Mouse (Mus musculus) intestine, embryonic 14.5 days (tissue): ENCODE measurements around the gene Sh3bp1. TPM values are rescaled to one million over a fixed set of nuclear protein-coding genes. Genes with fewer than 3 reads are reported as not detected.

ENCODE experiments used
- ATAC-seq: fragments of 200-750 bp; cut with Nextera tagmentation; replicated peaks from 2 replicates; pipeline ENCODE4 v1.8.0; 2017; ENCODE audit warnings: low read depth, moderate number of reproducible peaks, moderate TSS enrichment, moderate library complexity; ENCODE audit not compliant: low FRiP score, low TSS enrichment
- DNase-seq: peaks from one replicate; pipeline ENCODE4 v3.0.0-alpha.2; 2018; ENCODE audit warnings: low spot score
- H3K27ac ChIP-seq: fragments of 300-500 bp; sonication (generic); 2 replicates; pipeline ENCODE4 v1.5.1; 2014; ENCODE audit warnings: low read depth, mild to moderate bottlenecking, control low read depth
- H3K27me3 ChIP-seq: fragments of 300-500 bp; sonication (generic); replicated peaks from 2 replicates; pipeline ENCODE4 v1.6.1; 2014; ENCODE audit warnings: low read length, control low read depth; ENCODE audit not compliant: control insufficient read depth, insufficient read depth
- H3K36me3 ChIP-seq: fragments of 300-500 bp; sonication (generic); 2 replicates; pipeline ENCODE4 v1.6.1; 2014; ENCODE audit warnings: low read length, control low read depth; ENCODE audit not compliant: control insufficient read depth, insufficient read depth
- H3K4me1 ChIP-seq: fragments of 300-500 bp; sonication (generic); replicated peaks from 2 replicates; pipeline ENCODE4 v1.6.1; 2014; ENCODE audit warnings: low read length, control low read depth, mixed read lengths; ENCODE audit not compliant: control insufficient read depth, insufficient read depth
- H3K4me2 ChIP-seq: fragments of 300-500 bp; sonication (generic); 2 replicates; pipeline ENCODE4 v1.6.1; 2014; ENCODE audit warnings: low read length
- H3K4me3 ChIP-seq: fragments of 300-500 bp; sonication (generic); 2 replicates; pipeline ENCODE4 v1.5.1; 2014; ENCODE audit warnings: low read depth, low read length, control low read depth, mixed read lengths
- H3K9ac ChIP-seq: fragments of 300-500 bp; sonication (generic); 2 replicates; pipeline ENCODE4 v1.6.1; 2014; ENCODE audit warnings: mild to moderate bottlenecking, low read length
- H3K9me3 ChIP-seq: fragments of 300-500 bp; sonication (generic); 2 replicates; pipeline ENCODE4 v1.6.1; 2016; ENCODE audit warnings: low read length, control low read depth; ENCODE audit not compliant: control insufficient read depth
- WGBS: fragments of 180-500 bp; shearing (Covaris S2); extraction: QIAGEN DNeasy Blood & Tissue Kit; methylation state at CpG from one replicate; pipeline ENCODE4 v1.1.7; 2014; 5-methylcytosine and 5-hydroxymethylcytosine counted together
- polyA plus RNA-seq: library from polyadenylated mRNA; unstranded; fragments of >200 nt; fragmentation: Nextera tagmentation; extraction: Ambion mirVana; gene quantifications from 2 replicates; pipeline ENCODE4 v1.2.1, GENCODE M21; 2014

Gene Sh3bp1
- polyA plus RNA-seq, 1 experiment from 2014 or later: 30.2 TPM

DNA sequence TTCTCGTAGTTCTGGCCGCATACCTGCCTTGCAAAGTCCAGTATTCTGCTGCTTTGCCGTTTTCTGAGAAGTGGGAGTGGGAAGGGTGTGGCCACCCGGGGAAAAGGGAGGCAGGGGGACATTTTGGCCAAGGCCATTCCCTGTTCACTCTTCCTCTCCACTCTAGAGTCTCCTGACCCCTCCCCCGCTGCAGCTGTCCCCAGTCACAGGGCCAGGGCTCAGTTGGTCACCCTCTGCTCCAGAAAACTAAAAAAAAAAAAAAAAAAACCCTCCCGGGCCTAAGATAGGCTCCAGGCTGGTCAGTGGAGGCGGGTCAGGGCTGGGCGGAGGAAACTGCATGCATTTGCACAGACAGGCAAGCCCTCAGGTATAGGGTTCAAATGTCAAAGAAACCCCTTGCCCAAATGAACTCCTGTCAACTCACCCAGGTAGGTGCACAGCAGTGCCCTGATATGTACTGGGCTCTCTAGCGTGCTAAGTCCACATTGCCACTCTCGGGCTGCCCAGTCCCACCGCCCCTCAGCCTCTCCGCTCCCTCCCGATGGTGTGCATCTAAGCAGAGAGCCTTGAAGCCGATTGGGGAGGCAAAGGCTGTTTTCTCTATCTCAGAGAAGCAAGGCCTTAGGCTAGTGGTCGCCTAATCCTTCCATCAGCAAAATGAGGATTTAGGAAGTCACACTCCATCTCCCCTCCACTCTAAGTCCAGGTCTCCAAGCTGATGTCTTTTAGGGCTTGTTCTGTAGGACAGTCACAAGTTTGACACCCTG, 27.6 kb downstream of the Sh3bp1 start:
- peak overlapping the region; percentile 61 for H3K9ac ChIP-seq
- peak overlapping the region; percentile 92 for H3K4me2 ChIP-seq
- no peak for ATAC-seq
- peak; percentile 64 for DNase-seq
- WGBS: 16% methylated on average over 15 of the region's 15 CpGs
- peaks cover 16% of the 10 kb centered on the region for H3K36me3 ChIP-seq
- H3K4me3 ChIP-seq: peak overlapping the region; percentile 64
- no peaks in the 10 kb centered on the region for H3K27me3 ChIP-seq
- peak overlapping the region; percentile 94 for H3K27ac ChIP-seq
- peaks cover 23% of the 10 kb centered on the region for H3K4me1 ChIP-seq
- no peaks in the 10 kb centered on the region for H3K9me3 ChIP-seq

- peak; percentile 59 for ATAC-seq
- Histone ChIP-seq H3K27me3 (no peaks in the 10 kb centered on the region), H3K4me1 (peaks cover 23% of the 10 kb centered on the region), H3K4me3 (peak overlapping the region; percentile 64), H3K4me2 (peak overlapping the region; percentile 92), H3K36me3 (peaks cover 16% of the 10 kb centered on the region), H3K27ac (peak overlapping the region; percentile 94), H3K9ac (peak overlapping the region; percentile 61), H3K9me3 (no peaks in the 10 kb centered on the region)
- under 1% methylated on average over 35 of the region's 35 CpGs for WGBS
- peak; percentile 88 for DNase-seq
Measured at GRCm38 (mm10) chr15:78927788-78928457, 28.4 kb downstream of the Sh3bp1 start.

DNA sequence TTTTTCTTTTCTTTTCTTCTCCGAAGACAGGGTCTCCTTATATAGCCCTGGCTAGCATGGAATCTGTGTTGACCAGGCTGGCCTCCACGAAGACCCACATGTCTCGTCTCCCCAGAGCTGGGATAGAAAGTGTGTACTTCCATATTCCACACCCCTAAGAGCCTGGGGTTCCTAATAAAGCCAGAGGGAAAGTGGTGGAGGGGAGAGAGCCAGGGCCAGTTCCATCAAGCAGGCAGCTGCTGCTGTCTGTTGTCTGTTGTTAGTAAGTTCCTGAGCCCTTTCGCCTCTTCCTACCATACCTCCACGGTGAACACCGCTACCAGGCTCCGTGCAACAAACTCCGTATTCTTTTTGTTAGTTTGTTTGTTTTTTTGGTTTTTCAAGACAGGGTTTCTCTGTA, 29.0 kb downstream of the Sh3bp1 start:
- 44% methylated on average over 8 of the region's 8 CpGs for WGBS
- ATAC-seq (peak; percentile 5; the same call in 1 of the 2 replicates), DNase-seq (no peak)
- Histone ChIP-seq H3K9me3 (no peaks in the 10 kb centered on the region), H3K4me1 (peaks cover 23% of the 10 kb centered on the region), H3K4me2 (peak overlapping the region; percentile 92), H3K27me3 (no peaks in the 10 kb centered on the region), H3K4me3 (peak overlapping the region; percentile 64), H3K36me3 (peaks cover 16% of the 10 kb centered on the region), H3K27ac (peak overlapping the region; percentile 94; the same call in 1 of the 2 replicates), H3K9ac (peak overlapping the region; percentile 61; the same call in 1 of the 2 replicates)

DNA sequence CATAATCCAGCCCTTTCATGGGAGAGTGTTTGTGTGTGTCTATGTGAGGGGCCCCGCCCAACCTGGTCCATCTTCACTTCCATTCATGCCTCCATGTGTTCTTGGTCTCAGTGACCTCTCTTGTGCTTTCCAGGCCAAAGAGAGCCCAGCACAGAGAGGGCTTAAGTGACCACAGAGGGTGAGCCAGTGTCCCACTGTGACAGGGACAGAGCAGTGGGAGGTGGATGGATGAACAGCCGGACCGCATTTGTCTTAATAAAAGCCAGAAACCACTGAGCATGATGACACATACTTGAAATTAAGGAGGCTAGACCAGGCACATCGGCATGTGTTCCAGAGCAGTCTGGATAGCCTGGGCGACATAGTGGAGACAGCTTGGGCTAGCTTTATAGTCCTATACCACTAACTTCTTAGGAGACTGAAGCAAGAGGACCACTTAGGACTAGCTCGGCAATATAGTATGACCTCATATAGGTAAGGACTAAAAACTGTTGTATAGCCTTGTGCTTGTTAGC, 30.7 kb downstream of the Sh3bp1 start:
- WGBS: 94% methylated on average over 6 of the region's 6 CpGs
- H3K4me3 ChIP-seq: no peak overlapping the region
- no peak overlapping the region for H3K27ac ChIP-seq
- ATAC-seq (no peak), DNase-seq (no peak)
- no peak overlapping the region for H3K4me2 ChIP-seq
- no peaks in the 10 kb centered on the region for H3K27me3 ChIP-seq
- peaks cover 20% of the 10 kb centered on the region for H3K4me1 ChIP-seq
- peaks cover 16% of the 10 kb centered on the region for H3K36me3 ChIP-seq
- H3K9ac ChIP-seq: no peak overlapping the region
- H3K9me3 ChIP-seq: no peaks in the 10 kb centered on the region

- no peak overlapping the region for H3K9ac ChIP-seq
- H3K4me3 ChIP-seq: no peak overlapping the region
- no peaks in the 10 kb centered on the region for H3K9me3 ChIP-seq
- no peak for DNase-seq
- H3K36me3 ChIP-seq: peaks cover 16% of the 10 kb centered on the region
- H3K27me3 ChIP-seq: no peaks in the 10 kb centered on the region
- 87% methylated on average over 7 of the region's 7 CpGs for WGBS
- no peak overlapping the region for H3K27ac ChIP-seq
- no peak for ATAC-seq
- no peak overlapping the region for H3K4me2 ChIP-seq
- H3K4me1 ChIP-seq: peaks cover 18% of the 10 kb centered on the region
Measured at GRCm38 (mm10) chr15:78930801-78931426, 31.3 kb downstream of the Sh3bp1 start.

- ATAC-seq (no peak), DNase-seq (peak; percentile 57)
- H3K27me3 ChIP-seq: no peaks in the 10 kb centered on the region
- no peak overlapping the region for H3K4me2 ChIP-seq
- WGBS: 23% methylated on average over 3 of the region's 3 CpGs
- no peaks in the 10 kb centered on the region for H3K9me3 ChIP-seq
- H3K9ac ChIP-seq: no peak overlapping the region
- H3K4me3 ChIP-seq: no peak overlapping the region
- H3K4me1 ChIP-seq: peaks cover 15% of the 10 kb centered on the region
- H3K27ac ChIP-seq: no peak overlapping the region
- H3K36me3 ChIP-seq: peaks cover 16% of the 10 kb centered on the region
Measured at GRCm38 (mm10) chr15:78931577-78931976, 32.0 kb downstream of the Sh3bp1 start.

DNA sequence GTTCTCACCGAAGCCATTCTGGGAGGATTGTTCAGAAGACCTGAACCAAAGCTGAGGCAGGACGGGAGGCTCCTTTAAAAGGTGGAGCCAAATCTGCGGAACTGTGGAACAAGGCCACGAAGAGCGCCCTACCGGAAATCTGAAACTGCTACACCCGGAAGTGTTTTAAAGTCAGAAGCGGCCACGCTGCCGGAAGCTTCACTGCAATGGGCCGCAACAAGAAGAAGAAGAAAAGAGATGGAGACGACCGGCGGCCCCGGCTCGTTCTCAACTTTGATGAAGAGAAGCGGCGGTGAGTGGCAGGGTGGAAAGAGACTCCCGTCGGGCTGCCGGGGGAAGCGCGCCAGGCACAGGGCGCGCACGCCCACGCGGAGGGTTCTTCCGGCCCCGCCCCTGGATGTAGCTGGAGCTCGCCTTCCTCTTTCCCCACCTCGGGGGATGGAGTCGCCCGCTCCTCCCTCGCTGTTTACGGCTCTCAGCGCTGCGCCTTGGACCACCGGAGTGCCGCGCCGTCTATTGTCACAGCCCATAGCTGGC, 35.3 kb downstream of the Sh3bp1 start, which contains the start of gene Nol12:
Nol12 (plus strand) TSS at position 150 of the 537 bp plus-strand sequence.
- under 1% methylated on average over 42 of the region's 42 CpGs for WGBS
- H3K9ac ChIP-seq: peak within 1 kb of the TSS; percentile 67
- H3K36me3 ChIP-seq: peaks cover 34% of the 10 kb centered on the region
- peaks cover 11% of the 10 kb centered on the region for H3K4me1 ChIP-seq
- H3K27me3 ChIP-seq: no peaks in the 10 kb centered on the region
- peak within 1 kb of the TSS; percentile 94 for H3K4me3 ChIP-seq
- DNase-seq (peak; percentile 94), ATAC-seq (peak; percentile 81)
- no peaks in the 10 kb centered on the region for H3K9me3 ChIP-seq
- peak within 1 kb of the TSS; percentile 82 for H3K27ac ChIP-seq
- H3K4me2 ChIP-seq: peak within 1 kb of the TSS; percentile 64

GRCm38 (mm10) chr15:78936403-78936802, 36.8 kb downstream of the Sh3bp1 start:
- no peaks in the 10 kb centered on the region for H3K27me3 ChIP-seq
- WGBS: 92% methylated on average over 12 of the region's 12 CpGs
- H3K4me3 ChIP-seq: no peak overlapping the region
- peaks cover 41% of the 10 kb centered on the region for H3K36me3 ChIP-seq
- DNase-seq (no peak), ATAC-seq (no peak)
- no peak overlapping the region for H3K27ac ChIP-seq
- peaks cover 9% of the 10 kb centered on the region for H3K4me1 ChIP-seq
- no peak overlapping the region for H3K9ac ChIP-seq
- no peak overlapping the region for H3K4me2 ChIP-seq
- no peaks in the 10 kb centered on the region for H3K9me3 ChIP-seq
